Mouse (Mus musculus) neural tube, embryonic 10.5 days (tissue): ENCODE measurements at regions not wholly inside any gene's neighbourhood (a gene's known extent, or its start where the extent isn't known, plus 50 kb on each side); places are given as distances from the start of the nearest gene placed in this dataset.

Source experiments
- DNase-seq: peaks from one replicate; pipeline ENCODE4 v3.0.0-alpha.2; 2017; ENCODE audit warnings: low spot score; ENCODE audit errors: extremely low spot score

DNA sequence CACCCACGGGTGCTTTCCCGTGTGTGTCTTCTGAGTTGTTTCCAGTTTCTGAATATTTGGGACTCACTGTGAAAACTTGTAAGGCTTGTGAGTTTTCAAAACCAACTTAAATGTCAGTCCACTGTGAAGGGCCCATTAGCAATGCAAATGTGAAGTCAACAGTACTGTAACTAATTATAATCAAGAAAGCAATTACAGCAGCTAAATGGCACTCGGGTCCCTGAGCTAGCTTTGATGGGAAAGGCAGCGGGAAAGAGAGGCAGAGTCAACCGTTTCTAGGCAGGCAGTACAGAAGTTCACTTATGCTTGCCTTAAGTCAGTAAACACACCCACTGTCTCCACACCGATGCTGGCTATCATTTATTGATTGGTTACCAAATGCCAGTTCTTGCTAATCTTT lies 221.9 kb downstream of the Klf5 start:
- DNase-seq, result no peak

DNA sequence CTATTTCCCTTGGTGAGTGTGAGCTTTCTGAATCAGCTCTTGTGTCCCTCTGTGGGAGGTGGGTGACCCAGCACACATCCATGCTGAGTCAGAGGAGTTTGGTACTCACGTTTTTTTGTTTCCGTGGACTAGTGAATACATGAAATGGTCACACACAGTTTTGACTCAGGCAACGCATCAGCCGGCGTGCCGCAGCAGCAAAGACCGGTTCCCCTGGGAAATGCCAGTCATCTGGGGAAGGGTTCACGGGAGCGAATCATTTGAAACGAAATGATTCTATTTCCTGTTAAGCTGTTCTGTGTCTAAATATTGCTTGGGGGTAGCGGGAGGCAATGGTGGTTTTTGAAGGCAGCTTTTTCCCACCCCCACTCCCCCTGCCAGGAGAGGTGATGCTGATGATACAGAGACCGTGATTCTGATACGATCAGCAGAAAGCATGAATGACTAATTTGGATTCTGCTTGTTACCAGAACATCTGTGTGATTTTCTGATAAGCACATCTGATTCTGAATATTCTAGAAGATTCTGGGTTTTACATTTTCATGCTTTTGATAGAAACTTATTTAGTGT lies 223.5 kb downstream of the Klf5 start:
- DNase-seq, result no peak

GRCm38 (mm10) chr14:99535781-99536180 lies 237.3 kb downstream of the Klf5 start:
- no peak for DNase-seq

DNA sequence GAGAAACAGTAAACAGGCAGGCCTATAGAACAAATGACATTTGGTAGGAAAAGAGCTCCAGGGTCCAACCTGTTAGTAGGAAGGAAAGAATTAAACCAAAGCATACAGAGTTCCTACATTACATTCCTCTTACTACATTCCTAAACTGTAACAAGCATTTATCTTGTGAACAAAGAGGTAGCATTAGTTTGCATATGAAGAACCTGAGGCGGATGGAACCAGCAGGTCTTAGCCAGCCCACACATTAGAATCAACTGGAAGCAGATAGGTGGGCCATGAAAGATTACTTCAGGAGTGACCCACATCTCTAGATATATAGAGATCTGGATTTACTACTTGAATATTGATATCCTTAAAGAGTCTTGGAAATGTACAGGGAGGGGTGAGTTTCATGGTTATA lies 238.8 kb downstream of the Klf5 start:
- no peak for DNase-seq

GRCm38 (mm10) chr14:99541716-99542115 lies 243.2 kb downstream of the Klf5 start:
- DNase-seq, result no peak

GRCm38 (mm10) chr14:99547931-99548330 lies 249.4 kb downstream of the Klf5 start:
- no peak for DNase-seq

DNA sequence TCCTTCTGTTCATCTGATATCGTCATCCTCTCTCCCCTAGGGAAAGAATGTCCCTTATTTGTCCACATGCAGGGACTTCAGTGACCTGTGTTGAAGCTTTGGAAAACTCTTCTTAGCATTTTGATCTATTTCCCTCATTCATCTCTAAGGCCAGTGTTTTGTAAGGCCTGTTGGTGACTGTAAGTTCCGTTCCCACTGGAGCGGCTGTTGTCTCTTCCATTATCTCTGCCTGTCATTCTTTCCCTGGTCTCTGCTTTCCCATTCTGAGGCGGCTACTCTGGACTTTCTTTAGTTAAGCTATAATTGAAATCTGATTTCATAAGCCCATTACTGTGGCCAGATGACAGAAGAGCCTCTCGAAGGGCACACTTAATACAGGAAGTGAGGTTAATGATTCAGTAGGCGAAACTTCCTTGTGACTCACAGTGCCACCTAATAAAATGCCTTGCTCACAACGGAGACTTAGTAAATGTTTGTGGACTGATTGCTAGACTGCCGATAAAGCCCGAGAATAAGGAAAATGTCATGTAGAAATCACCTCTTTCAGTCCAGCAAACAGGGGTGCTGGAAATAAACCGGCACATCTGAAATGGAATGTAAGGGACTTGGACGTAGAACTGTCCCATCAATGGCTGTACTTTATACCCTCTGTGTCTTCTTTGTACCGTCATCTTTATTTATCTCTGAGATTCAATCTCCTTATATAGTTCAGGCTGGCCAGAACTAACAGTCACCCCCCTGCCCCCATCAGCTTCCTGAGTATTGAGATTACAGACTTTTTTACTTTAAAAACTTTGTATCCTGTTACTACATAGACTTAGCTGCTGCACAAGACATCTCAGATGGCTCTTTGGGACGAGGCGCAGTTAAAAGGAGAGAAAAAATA lies 250.1 kb downstream of the Klf5 start:
- DNase-seq, result no peak

- no peak for DNase-seq
Measured at GRCm38 (mm10) chr14:99564024-99564423, 265.5 kb downstream of the Klf5 start.

GRCm38 (mm10) chr14:99574146-99574545 lies 275.7 kb downstream of the Klf5 start:
- no peak for DNase-seq

- DNase-seq, result no peak
Measured at GRCm38 (mm10) chr14:99578665-99579064, 280.2 kb downstream of the Klf5 start.

DNA sequence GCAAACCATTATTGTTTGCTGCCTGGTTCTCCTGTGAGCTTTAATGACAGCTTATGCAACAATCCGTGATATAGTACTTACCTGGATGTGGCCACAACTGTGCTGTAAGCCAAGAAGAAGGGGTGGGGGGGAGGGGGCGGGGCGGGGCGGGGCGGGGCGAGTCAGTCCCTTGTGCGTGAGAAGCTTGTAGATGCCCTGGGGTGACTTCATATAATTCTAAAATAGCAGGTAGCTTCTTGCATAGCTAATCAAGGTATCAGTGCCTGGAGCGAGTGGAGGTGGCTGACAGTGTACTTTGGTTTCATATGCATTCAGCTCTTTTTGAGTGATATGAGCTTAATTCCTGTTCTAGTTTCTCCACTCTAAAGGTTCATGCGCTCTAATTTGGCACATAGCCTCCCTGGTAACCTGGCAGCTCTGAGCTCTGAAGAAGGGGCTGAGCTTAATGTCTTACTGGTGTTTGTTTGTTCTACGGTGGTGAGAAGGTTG lies 280.8 kb downstream of the Klf5 start:
- DNase-seq, result no peak

DNA sequence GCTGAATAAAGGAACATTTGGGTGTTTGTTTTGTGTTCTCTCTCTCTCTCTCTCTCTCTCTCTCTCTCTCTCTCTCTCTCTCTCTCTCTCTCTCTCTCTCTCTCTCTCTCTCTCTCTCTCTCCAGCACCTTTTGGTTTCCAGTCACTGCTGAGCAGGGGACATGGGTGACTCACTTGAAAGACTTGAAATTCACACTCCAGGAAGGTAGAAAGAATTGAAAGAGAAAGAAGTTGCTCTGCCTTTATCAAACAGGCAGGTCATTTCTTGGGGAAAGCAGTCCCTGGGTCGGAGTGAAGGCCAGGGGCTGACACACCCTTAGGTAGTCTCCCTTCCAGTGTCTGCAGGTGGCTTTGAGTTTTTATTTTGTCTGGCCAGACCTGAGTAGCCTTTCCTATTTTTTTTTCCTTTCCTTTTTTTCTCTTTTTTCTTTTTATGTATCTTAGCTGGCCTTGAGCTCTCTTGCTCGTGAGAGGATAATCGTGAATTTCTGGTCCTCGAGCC lies 281.3 kb downstream of the Klf5 start:
- DNase-seq, result no peak

DNA sequence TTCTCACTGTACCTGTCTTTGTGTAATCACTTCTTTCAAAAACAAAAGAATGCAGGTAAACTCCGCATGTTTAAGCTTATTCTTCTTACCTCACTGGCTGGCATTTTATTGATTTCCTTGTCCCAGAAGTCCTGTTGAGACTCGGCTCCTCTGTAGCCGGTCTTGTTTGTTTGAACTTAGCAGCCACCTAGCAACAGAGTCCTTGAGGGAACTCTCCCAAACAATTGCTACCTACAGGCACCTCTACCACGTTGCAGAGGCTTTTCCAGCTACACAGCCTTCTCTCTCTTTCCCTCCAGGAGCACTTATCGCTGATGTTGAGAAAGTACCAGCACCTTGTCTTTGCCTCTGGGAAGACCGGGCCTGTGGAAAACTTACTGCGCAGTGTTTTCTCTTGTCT lies 285.7 kb downstream of the Klf5 start:
- no peak for DNase-seq

DNA sequence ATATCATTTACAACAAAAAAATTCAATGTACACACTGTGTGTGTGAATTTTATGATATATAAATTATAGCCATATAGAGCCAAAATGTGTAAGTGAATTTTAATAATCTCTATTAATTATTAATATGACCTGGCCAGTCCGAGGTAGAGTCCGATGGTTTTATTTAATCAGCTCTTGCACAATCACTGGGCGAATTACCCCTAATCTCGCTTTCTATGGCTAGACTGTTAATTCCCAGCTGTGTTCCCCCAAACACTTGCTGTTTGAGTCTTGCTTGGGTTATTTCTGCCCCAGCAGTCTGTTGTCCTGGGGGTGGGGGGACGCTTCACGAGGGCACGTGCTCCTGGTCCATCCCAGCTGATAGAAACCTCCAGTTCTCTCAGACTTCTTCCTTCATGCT lies 287.5 kb downstream of the Klf5 start:
- no peak for DNase-seq

- no peak for DNase-seq
Measured at GRCm38 (mm10) chr14:99590854-99591470, 292.5 kb downstream of the Klf5 start.

GRCm38 (mm10) chr14:99592922-99593321 lies 294.4 kb downstream of the Klf5 start:
- DNase-seq, result no peak

DNA sequence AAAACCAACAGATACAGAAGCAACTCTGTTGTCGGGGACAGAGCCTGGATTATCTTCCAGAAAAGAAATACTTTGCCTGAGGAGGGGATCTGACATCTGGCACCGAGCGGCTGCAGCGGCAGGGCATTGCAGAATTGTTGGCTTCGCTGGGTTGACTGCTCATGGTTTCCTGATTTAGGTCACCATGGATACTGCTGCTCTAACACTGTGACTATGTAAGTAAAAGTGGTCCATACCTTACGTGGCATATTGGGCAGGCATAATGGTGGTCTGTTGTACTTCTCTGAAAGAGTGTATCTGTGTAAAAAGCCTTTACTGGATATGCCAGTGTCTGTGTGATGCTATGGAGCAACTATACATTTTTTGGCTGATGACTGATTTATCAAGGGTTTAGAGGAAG lies 295.4 kb downstream of the Klf5 start:
- DNase-seq, result no peak

DNA sequence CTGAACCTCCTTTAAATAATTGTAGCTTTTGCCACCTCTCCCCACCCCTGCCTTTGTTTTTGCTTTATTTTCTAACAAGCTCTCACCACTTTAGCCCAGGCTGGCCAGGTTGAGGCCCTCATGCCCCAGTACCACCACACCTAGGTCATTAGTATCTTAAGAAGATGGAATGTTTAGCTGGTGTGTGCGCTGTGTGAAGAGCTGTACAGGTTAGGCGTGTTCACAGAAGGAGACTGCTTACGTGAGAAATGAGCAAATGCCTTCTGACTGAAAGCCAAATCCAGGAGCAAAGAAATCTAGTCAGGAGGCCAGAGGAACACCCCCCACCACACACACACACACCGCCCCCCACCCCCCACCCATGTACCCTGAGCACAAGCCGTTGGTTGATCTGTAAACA lies 303.4 kb downstream of the Klf5 start:
- no peak for DNase-seq

DNA sequence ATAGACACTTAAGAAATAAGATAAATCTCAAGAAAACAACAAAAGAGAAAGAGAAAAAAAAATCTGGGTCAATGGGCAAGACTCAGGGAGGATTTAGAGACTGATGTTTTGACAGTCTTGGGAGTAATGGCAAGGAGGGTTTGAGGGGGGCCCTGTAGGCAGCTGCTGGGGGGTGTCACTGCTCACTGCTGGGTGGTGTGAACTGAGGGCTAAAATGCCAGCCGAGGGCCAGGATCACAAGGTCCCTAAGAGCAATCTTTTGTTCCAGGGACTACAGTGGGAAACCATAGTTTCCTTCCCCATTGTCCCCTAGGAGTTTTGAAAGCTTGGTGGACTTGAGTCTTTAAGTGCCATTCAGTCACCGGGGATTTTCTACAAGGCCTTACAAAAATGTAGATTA lies 304.8 kb downstream of the Klf5 start:
- DNase-seq, result no peak

DNA sequence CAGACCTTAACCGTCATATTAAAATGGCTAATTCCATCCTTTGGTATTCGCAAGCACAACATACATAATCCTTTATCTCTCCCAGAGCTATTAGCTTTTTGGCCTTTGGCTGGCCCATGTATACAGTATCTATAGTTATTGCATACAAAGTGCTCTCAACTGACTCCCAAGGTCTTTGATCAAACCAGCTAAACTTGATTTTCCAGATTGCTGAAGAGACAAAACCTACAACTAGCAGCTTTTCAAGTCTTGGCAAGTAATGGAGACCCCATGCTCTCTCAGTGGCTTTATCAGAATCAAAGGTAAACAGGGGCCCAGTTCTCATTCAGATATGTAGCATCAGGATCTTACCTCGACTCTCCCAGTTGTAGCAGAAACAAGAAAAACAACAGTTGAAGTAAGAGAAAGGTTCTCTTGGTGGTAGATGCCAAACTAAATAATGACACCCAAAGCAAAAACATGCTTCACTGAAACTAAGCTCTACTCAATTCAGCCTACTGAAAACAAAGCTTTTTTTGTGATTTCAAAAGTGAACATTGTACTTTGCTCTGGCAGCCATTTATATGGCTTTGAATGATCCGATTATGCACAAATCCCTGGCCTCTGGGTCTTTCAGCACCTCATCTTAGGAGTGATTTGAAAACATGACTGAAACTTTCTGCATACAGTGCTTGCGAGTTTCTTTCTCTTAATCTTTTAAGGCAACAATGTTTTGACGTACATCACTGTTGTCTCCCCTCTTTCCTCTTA lies 307.0 kb downstream of the Klf5 start:
- DNase-seq, result no peak

- no peak for DNase-seq
Measured at GRCm38 (mm10) chr14:99609003-99609402, 310.5 kb downstream of the Klf5 start.

DNA sequence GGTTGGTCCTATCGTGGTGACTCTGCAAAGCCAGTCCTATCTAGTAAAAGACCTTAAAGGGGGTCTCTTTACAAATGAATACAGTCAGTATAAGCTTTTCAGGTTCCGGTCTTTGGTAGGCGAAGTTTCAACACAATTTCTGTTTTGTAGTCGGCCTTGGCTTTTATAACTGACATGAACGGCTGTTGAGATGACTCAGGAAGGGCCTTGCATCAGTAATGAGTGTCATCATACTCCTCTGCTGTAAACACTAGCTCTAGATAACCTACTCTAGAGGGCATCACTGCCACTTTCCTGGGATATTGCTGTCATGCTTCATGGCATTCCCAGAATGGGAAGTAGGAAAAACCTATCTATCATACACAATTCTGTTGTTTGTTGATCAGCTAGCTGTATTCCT lies 312.9 kb downstream of the Klf5 start:
- no peak for DNase-seq
